Mouse (Mus musculus): ENCODE data around the gene Pagr1b. TPM values are rescaled to one million over a fixed set of nuclear protein-coding genes. Genes with fewer than 3 reads are reported as not detected.

Gene Pagr1b
- not detected in 2 replicates for polyA plus RNA-seq (2015; fragmentation: Nextera tagmentation; extraction: Ambion mirVana)

DNA sequence TGATC lies at the start of gene Pagr1b:
Gene Pagr1b (minus strand): TSS at position 4 of the 5 bp plus-strand sequence.
- H3K27me3 ChIP-seq (ENCODE audit: control insufficient read depth, insufficient read depth, low read depth, low read length): no peaks in the 10 kb centered on the region
- H3K4me2 ChIP-seq (ENCODE audit: low read depth, low read length): peak within 1 kb of the TSS; percentile 80
- H3K27ac ChIP-seq (ENCODE audit: low read length): peak within 1 kb of the TSS; percentile 96
- H3K4me3 ChIP-seq (ENCODE audit: low read depth, low read length): peak within 1 kb of the TSS; percentile 87
- H3K36me3 ChIP-seq (ENCODE audit: control insufficient read depth, insufficient read depth): peaks cover 9% of the 10 kb centered on the region; the same call in 1 of the 2 replicates
- H3K9me3 ChIP-seq (replicated peaks; ENCODE audit: control insufficient read depth, low read length): no peaks in the 10 kb centered on the region
- H3K9ac ChIP-seq (ENCODE audit: low read depth, low read length): peak within 1 kb of the TSS; percentile 95
- no peak for ATAC-seq (ENCODE audit: low read depth)
- peaks cover 42% of the 10 kb centered on the region for H3K4me1 ChIP-seq (ENCODE audit: control insufficient read depth, low read depth, low read length)

DNA sequence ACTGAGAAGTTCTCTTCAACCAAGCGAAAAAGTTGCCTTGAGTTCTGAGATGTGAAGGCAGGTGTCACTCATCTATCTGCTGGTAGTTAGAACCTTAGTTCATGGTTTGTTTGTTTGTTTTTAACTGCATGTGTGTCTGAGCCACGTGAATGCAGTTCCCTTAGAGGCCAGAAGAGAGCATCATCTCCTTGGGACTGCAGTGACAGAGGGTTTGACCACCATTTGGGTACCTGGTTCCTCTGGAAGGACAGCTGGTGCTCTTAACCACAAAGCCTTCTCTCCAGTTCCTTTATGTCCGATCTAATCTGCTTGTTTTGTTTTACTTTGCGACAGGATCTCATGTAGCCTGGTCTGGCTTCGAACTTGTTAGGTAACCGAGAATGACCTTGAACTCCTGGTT lies 49.3 kb upstream of the Pagr1b start:
- Histone ChIP-seq H3K27ac (ENCODE audit: low read length) (no peak overlapping the region), H3K4me2 (ENCODE audit: low read depth, low read length) (no peak overlapping the region), H3K9me3 (replicated peaks; ENCODE audit: control insufficient read depth, low read length) (no peaks in the 10 kb centered on the region), H3K4me1 (ENCODE audit: control insufficient read depth, low read depth, low read length) (no peaks in the 10 kb centered on the region; the same call in 1 of the 2 replicates), H3K9ac (ENCODE audit: low read depth, low read length) (no peak overlapping the region), H3K36me3 (ENCODE audit: control insufficient read depth, insufficient read depth) (no peaks in the 10 kb centered on the region), H3K27me3 (ENCODE audit: control insufficient read depth, insufficient read depth, low read depth, low read length) (no peaks in the 10 kb centered on the region), H3K4me3 (ENCODE audit: low read depth, low read length) (no peak overlapping the region)
- ATAC-seq (ENCODE audit: low read depth): no peak
- 58% methylated on average over 6 of the region's 6 CpGs for WGBS (ENCODE audit: insufficient replicate concordance)

DNA sequence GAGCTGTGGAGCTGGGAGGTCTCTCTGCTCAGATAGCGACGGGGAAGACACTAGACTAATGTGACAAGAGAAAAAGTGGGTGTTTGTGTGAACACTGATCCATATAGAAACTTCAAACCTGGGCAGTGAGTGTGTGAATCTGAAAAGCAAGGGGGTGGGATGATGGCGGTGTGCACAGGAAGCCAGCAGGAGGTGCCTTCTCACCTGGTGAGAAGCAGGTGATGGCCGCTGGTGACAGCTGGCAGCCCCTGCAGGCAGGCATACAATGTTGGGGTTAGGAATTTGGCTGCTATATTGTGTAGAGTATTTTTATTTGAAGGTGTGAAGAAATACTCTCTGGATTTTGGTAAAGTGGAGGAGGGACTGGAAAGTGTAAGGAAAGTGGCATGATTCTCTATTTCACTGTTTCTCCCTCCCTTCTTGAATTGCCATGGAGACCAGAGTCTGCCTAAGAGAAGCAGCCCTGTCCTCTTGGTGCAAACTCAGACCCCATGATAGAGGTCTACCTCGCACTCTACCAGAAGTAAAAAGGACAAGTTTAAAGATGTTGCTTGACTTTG lies 38.8 kb upstream of the Pagr1b start:
- Histone ChIP-seq H3K9ac (ENCODE audit: low read depth, low read length) (no peak overlapping the region), H3K27me3 (ENCODE audit: control insufficient read depth, insufficient read depth, low read depth, low read length) (peaks cover 2% of the 10 kb centered on the region; the same call in 1 of the 2 replicates), H3K4me3 (ENCODE audit: low read depth, low read length) (no peak overlapping the region), H3K27ac (ENCODE audit: low read length) (no peak overlapping the region), H3K9me3 (replicated peaks; ENCODE audit: control insufficient read depth, low read length) (no peaks in the 10 kb centered on the region), H3K4me1 (ENCODE audit: control insufficient read depth, low read depth, low read length) (no peaks in the 10 kb centered on the region), H3K36me3 (ENCODE audit: control insufficient read depth, insufficient read depth) (no peaks in the 10 kb centered on the region), H3K4me2 (ENCODE audit: low read depth, low read length) (no peak overlapping the region)
- ATAC-seq (ENCODE audit: low read depth): no peak
- 58% methylated on average over 5 of the region's 5 CpGs for WGBS (ENCODE audit: insufficient replicate concordance)

DNA sequence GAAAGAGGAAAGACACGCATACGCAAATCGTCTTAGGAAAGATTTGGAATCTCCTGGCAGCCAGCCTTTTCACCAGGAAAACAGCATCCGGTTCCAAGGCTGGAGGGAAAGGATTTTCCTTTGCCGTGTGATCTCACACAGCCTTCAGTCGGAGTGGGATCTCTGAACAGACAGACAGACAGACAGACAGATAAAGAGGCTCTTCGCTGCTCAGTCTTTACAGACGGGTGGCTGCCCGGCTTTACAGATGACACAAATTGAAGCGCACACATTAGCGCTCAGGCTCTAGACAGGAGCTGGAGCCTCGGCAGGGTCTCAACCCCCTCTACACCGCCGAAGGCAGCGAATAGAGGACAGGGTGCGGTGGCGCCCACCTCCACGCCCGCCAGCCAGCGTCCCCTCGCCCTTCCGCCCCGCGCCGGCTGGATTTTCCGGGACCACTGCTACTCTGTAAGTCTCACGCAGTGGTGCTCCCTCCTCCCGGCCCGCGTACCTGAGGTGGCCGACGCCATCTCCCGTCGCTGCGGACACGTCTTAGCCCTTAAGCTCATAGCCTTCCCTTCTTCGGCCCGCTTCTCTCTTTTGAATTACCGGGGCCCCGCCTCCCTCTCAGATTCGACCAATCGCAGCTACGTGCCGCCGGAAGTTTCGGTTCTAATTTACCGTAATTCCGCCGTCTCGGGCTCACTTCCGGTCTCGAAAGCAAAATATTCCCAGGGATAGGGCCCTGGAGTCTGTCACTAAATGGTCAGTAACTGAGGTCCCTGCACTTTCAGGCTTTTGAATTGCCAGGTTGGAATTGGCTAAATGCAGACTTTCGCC lies 25.8 kb upstream of the Pagr1b start, which contains the start of gene Kif22:
Gene Kif22 (minus strand): TSS at position 621 of the 822 bp plus-strand sequence.
- peak within 1 kb of the TSS; percentile 82 for H3K27ac ChIP-seq (ENCODE audit: low read length)
- H3K4me3 ChIP-seq (ENCODE audit: low read depth, low read length): peak within 1 kb of the TSS; percentile 95
- H3K36me3 ChIP-seq (ENCODE audit: control insufficient read depth, insufficient read depth): peaks cover 21% of the 10 kb centered on the region
- peak within 1 kb of the TSS; percentile 95 for H3K9ac ChIP-seq (ENCODE audit: low read depth, low read length)
- ATAC-seq (ENCODE audit: low read depth): peak; percentile 93
- peak within 1 kb of the TSS; percentile 81 for H3K4me2 ChIP-seq (ENCODE audit: low read depth, low read length)
- no peaks in the 10 kb centered on the region for H3K27me3 ChIP-seq (ENCODE audit: control insufficient read depth, insufficient read depth, low read depth, low read length)
- H3K9me3 ChIP-seq (replicated peaks; ENCODE audit: control insufficient read depth, low read length): no peaks in the 10 kb centered on the region
- under 1% methylated on average over 53 of the region's 53 CpGs for WGBS (ENCODE audit: insufficient replicate concordance)
- H3K4me1 ChIP-seq (ENCODE audit: control insufficient read depth, low read depth, low read length): peaks cover 20% of the 10 kb centered on the region

DNA sequence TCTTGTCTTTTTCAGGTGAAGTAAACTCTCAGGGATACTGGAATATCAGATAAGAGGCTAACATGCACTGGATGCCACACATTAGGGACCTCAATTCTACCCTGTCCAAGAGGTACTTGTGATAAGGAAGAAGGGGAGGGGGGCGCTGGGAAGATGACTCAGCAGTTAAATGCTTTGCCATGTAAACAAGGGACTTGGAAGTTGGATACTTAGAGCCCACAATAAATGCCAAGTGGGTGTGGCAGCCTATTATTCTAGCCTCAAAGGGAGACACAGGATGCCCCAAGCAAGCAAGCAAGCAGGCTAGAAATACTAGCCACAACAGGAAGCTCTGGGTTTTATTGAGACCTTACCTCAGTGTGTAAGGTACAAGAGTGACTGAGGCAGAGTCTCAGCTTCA lies 15.0 kb upstream of the Pagr1b start:
- no peak overlapping the region for H3K4me2 ChIP-seq (ENCODE audit: low read depth, low read length)
- H3K9ac ChIP-seq (ENCODE audit: low read depth, low read length): no peak overlapping the region
- no peaks in the 10 kb centered on the region for H3K9me3 ChIP-seq (replicated peaks; ENCODE audit: control insufficient read depth, low read length)
- WGBS (ENCODE audit: insufficient replicate concordance): 57% methylated on average over 1 of the region's 1 CpGs
- no peaks in the 10 kb centered on the region for H3K27me3 ChIP-seq (ENCODE audit: control insufficient read depth, insufficient read depth, low read depth, low read length)
- no peak for ATAC-seq (ENCODE audit: low read depth)
- H3K27ac ChIP-seq (ENCODE audit: low read length): no peak overlapping the region
- peaks cover 23% of the 10 kb centered on the region for H3K4me1 ChIP-seq (ENCODE audit: control insufficient read depth, low read depth, low read length)
- H3K4me3 ChIP-seq (ENCODE audit: low read depth, low read length): no peak overlapping the region
- H3K36me3 ChIP-seq (ENCODE audit: control insufficient read depth, insufficient read depth): peaks cover 83% of the 10 kb centered on the region

DNA sequence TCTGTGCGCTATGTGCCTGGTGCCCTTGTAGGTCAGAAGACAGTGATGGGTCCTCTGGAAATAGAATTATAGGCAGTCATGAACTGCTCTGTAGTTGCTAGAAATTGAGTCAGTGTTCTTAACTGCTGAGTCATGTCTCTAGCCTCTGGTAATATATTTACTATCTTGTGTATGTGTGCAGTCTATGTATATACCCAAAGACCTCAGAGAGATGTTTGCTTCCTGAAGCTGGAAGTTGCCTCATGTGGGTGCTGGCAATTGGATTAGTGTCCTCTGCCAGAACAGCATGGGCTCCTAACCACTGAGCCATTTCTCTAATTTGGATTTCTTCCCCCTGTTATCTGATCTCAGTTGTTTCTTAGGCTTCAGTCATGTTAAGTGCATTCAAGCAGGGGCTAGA lies 13.9 kb upstream of the Pagr1b start:
- peaks cover 26% of the 10 kb centered on the region for H3K4me1 ChIP-seq (ENCODE audit: control insufficient read depth, low read depth, low read length)
- no peak overlapping the region for H3K4me2 ChIP-seq (ENCODE audit: low read depth, low read length)
- ATAC-seq (ENCODE audit: low read depth): no peak
- peak overlapping the region; percentile 27 for H3K27ac ChIP-seq (ENCODE audit: low read length)
- H3K27me3 ChIP-seq (ENCODE audit: control insufficient read depth, insufficient read depth, low read depth, low read length): no peaks in the 10 kb centered on the region
- H3K4me3 ChIP-seq (ENCODE audit: low read depth, low read length): no peak overlapping the region
- no peaks in the 10 kb centered on the region for H3K9me3 ChIP-seq (replicated peaks; ENCODE audit: control insufficient read depth, low read length)
- 97% methylated on average over 1 of the region's 1 CpGs for WGBS (ENCODE audit: insufficient replicate concordance)
- no peak overlapping the region for H3K9ac ChIP-seq (ENCODE audit: low read depth, low read length)
- peaks cover 75% of the 10 kb centered on the region for H3K36me3 ChIP-seq (ENCODE audit: control insufficient read depth, insufficient read depth)

DNA sequence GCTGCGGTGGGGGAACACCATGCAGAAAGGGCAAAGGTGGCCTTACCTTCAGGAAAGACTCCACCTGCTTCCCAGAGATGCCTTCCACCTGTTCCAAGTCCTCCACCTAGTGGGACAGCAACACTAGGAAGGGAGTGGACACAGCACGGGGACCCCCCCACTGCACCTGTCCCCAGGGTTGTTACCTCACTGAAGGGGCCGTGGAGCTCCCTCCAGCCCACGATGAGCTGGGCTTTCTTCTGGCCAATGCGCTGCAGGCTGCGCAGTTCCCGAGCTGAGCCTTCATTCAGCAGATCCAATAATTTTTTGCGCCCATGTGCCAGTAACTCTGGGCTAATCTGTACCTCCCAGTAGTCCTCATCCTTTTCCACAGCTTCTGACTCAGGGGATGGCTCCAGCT lies 11.6 kb upstream of the Pagr1b start:
- H3K4me1 ChIP-seq (ENCODE audit: control insufficient read depth, low read depth, low read length): peaks cover 49% of the 10 kb centered on the region

DNA sequence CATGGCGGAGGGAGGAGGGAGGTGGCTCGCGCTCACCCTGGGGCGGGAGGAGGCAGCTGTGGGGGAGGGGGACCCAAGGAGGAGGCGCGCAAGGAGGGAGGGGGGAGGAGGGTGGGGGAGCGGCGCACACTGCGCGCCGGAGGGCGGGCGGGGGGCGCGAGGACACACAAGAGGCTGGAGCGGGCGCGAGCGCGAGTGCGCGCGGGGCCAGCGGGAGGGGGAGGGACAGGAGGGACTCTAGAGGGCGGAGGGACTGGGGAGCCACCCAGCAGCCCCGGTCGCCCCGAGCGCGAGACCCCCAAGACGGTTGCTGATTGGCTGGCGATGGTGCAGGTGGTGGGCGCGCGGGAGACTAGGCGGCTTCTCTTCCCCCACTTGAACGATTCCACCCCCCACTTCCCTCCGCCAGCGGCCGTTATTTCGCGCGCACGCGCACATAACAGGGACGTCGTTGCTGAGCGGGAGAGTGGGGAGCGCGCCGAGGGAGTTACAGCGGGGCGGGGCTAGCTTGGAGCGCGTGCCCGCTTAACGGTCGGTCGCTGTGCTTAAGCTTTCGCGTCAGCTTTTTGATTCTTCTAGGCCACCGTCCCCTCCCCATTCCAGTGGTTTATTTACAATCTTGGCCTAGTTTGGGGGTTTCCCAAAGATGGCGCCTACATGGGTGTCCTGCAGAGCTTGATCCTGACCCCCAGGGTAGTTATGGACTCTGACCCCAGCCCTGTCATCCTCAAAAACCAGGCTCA lies 10.9 kb upstream of the Pagr1b start, which contains the start of gene Maz:
Gene Maz (minus strand): TSS at position 54 of the 743 bp plus-strand sequence.
- Histone ChIP-seq H3K36me3 (ENCODE audit: control insufficient read depth, insufficient read depth) (peaks cover 60% of the 10 kb centered on the region), H3K4me1 (ENCODE audit: control insufficient read depth, low read depth, low read length) (peaks cover 56% of the 10 kb centered on the region), H3K4me2 (ENCODE audit: low read depth, low read length) (peak within 1 kb of the TSS; percentile 97), H3K9ac (ENCODE audit: low read depth, low read length) (peak within 1 kb of the TSS; percentile 98), H3K27ac (ENCODE audit: low read length) (peak within 1 kb of the TSS; percentile 97), H3K9me3 (replicated peaks; ENCODE audit: control insufficient read depth, low read length) (no peaks in the 10 kb centered on the region), H3K27me3 (ENCODE audit: control insufficient read depth, insufficient read depth, low read depth, low read length) (no peaks in the 10 kb centered on the region), H3K4me3 (ENCODE audit: low read depth, low read length) (peak within 1 kb of the TSS; percentile 92)
- ATAC-seq (ENCODE audit: low read depth): peak; percentile 80
- under 1% methylated on average over 47 of the region's 63 CpGs for WGBS (ENCODE audit: insufficient replicate concordance)

More for the DNA sequence above, 11.6 kb upstream of the Pagr1b start:
- Histone ChIP-seq H3K4me3 (ENCODE audit: low read depth, low read length) (peak overlapping the region; percentile 92), H3K9ac (ENCODE audit: low read depth, low read length) (peak overlapping the region; percentile 98), H3K27ac (ENCODE audit: low read length) (peak overlapping the region; percentile 97), H3K4me2 (ENCODE audit: low read depth, low read length) (peak overlapping the region; percentile 97), H3K9me3 (replicated peaks; ENCODE audit: control insufficient read depth, low read length) (no peaks in the 10 kb centered on the region), H3K27me3 (ENCODE audit: control insufficient read depth, insufficient read depth, low read depth, low read length) (no peaks in the 10 kb centered on the region), H3K36me3 (ENCODE audit: control insufficient read depth, insufficient read depth) (peaks cover 60% of the 10 kb centered on the region)
- no peak for ATAC-seq (ENCODE audit: low read depth)
- WGBS (ENCODE audit: insufficient replicate concordance): 63% methylated on average over 8 of the region's 8 CpGs

DNA sequence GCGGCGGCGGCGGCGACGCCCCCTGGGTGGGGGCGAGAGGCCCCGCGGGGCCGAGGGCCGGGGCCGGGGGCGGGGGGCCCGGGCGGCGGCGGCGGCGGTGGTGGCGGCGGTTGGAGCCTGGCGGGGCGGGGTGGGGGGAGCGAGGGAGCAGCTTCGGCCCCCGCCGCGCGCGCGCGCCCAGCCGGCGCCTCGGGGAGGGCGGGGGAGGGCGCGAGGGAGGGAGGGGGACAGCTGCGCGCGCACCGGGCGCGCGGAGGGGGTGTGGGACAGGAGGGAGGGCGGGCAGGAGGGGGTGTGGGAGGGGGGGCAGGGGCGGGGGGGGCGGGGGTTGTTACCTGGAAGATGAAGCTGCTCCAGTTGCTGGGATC lies 10.3 kb upstream of the Pagr1b start:
- Histone ChIP-seq H3K36me3 (ENCODE audit: control insufficient read depth, insufficient read depth) (peaks cover 58% of the 10 kb centered on the region), H3K9me3 (replicated peaks; ENCODE audit: control insufficient read depth, low read length) (no peaks in the 10 kb centered on the region), H3K27ac (ENCODE audit: low read length) (peak overlapping the region; percentile 97), H3K4me3 (ENCODE audit: low read depth, low read length) (peak overlapping the region; percentile 92), H3K9ac (ENCODE audit: low read depth, low read length) (peak overlapping the region; percentile 98), H3K4me2 (ENCODE audit: low read depth, low read length) (peak overlapping the region; percentile 97), H3K27me3 (ENCODE audit: control insufficient read depth, insufficient read depth, low read depth, low read length) (no peaks in the 10 kb centered on the region), H3K4me1 (ENCODE audit: control insufficient read depth, low read depth, low read length) (peaks cover 61% of the 10 kb centered on the region)
- 0% methylated on average over 6 of the region's 48 CpGs for WGBS (ENCODE audit: insufficient replicate concordance)
- ATAC-seq (ENCODE audit: low read depth): peak; percentile 48

Data from liver, embryonic 16.5 days (tissue).